Comparison of ENCODE assay signal across 8 mouse cellular contexts in the genomic region with DNA sequence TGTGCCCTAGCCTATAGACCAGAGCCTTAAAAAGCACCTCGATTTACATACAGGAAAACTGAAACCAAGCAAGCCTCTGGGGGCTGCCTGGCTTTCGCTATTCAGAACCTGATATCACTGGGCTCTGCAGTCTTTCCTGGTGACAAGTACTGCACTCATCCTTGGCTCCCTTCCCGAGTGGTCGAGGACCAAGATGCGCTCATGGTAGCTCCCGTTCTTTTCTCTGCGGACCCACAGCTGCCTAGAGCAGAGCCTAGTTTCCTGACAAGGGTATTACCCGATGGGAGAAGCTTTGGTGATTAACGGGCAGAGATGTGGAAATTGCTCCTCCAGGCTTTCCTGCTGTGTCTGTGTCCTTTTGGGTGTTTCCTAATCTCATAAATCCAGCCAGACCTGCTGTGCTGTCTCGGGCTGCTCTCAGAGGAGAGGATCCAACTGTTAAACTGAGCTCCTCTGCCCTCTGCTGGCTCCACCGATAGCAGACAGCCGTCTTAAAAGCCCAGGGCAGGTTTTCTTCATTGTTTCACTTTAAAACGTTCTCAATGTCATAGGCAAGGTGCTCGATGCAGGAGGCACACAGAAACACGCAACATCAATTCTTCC. TPM values are rescaled to one million over a fixed set of nuclear protein-coding genes. Genes with fewer than 3 reads are reported as not detected.
A peak's percentile ranks its signal among the peaks of the same experiment; 100 is the strongest.
DNase-seq lines count a peak whose midpoint lies in the region; ATAC-seq lines count a peak whose summit lies in the region.

No protein-coding gene starts in this region.

- 12% methylated on average over 15 of the region's 15 CpGs for WGBS in embryonic facial prominence, embryonic 13.5 days
- 14% methylated on average over 15 of the region's 15 CpGs for WGBS in limb, embryonic 11.5 days
- 8% methylated on average over 15 of the region's 15 CpGs for WGBS in midbrain, embryonic 13.5 days

- peaks cover 33% of the 10 kb centered on the region for H3K27me3 ChIP-seq in embryonic facial prominence, embryonic 13.5 days
- H3K27me3 ChIP-seq in limb, embryonic 11.5 days (ENCODE audit: control insufficient read depth, insufficient read depth, low read length), result no peaks in the 10 kb centered on the region
- H3K27me3 ChIP-seq in midbrain, embryonic 13.5 days, result no peaks in the 10 kb centered on the region

- peak; percentile 95 for DNase-seq in 3T3-L1 (ENCODE audit: low read depth, low spot score)
- DNase-seq in adrenal gland, postnatal 36 days, result peak; percentile 84 to 88
- DNase-seq in heart, adult 8-10 months (ENCODE audit: low spot score), result peak; percentile 58
- peak; percentile 49 to 71 for DNase-seq in kidney, adult 8-10 months
- peak; percentile 75 for DNase-seq in limb, embryonic 11.5 days (ENCODE audit: low spot score)
- DNase-seq in skeletal muscle tissue, adult 2 months (ENCODE audit: low read depth, low spot score), result peak; percentile 45

- no peaks in the 10 kb centered on the region for H3K36me3 ChIP-seq in embryonic facial prominence, embryonic 13.5 days
- no peaks in the 10 kb centered on the region for H3K36me3 ChIP-seq in limb, embryonic 11.5 days (ENCODE audit: control insufficient read depth, insufficient read depth, low read length)
- H3K36me3 ChIP-seq in midbrain, embryonic 13.5 days, result no peaks in the 10 kb centered on the region

- H3K9me3 ChIP-seq in embryonic facial prominence, embryonic 13.5 days, result no peaks in the 10 kb centered on the region
- H3K9me3 ChIP-seq in limb, embryonic 11.5 days (ENCODE audit: control insufficient read depth, low read length), result no peaks in the 10 kb centered on the region
- H3K9me3 ChIP-seq in midbrain, embryonic 13.5 days, result no peaks in the 10 kb centered on the region

- no peak overlapping the region for H3K27ac ChIP-seq in embryonic facial prominence, embryonic 13.5 days
- H3K27ac ChIP-seq in limb, embryonic 11.5 days (replicated peaks; ENCODE audit: low read depth, low read length), result no peak overlapping the region
- H3K27ac ChIP-seq in midbrain, embryonic 13.5 days, result peak overlapping the region; percentile 45; the same call in 1 of the 2 replicates

- peak overlapping the region; percentile 51 for H3K9ac ChIP-seq in embryonic facial prominence, embryonic 13.5 days
- H3K9ac ChIP-seq in limb, embryonic 11.5 days (ENCODE audit: low read length), result no peak overlapping the region
- H3K9ac ChIP-seq in midbrain, embryonic 13.5 days (replicated peaks), result peak overlapping the region; percentile 30

- H3K4me1 ChIP-seq in embryonic facial prominence, embryonic 13.5 days, result peaks cover 17% of the 10 kb centered on the region
- no peaks in the 10 kb centered on the region for H3K4me1 ChIP-seq in limb, embryonic 11.5 days (ENCODE audit: control insufficient read depth, insufficient read depth, low read length)
- peaks cover 14% of the 10 kb centered on the region for H3K4me1 ChIP-seq in midbrain, embryonic 13.5 days (replicated peaks)

- peak overlapping the region; percentile 23 for H3K4me3 ChIP-seq in embryonic facial prominence, embryonic 13.5 days
- H3K4me3 ChIP-seq in limb, embryonic 11.5 days (ENCODE audit: low read depth, low read length), result no peak overlapping the region
- H3K4me3 ChIP-seq in midbrain, embryonic 13.5 days (replicated peaks), result peak overlapping the region; percentile 23

- peak overlapping the region; percentile 56 for H3K4me2 ChIP-seq in embryonic facial prominence, embryonic 13.5 days
- H3K4me2 ChIP-seq in limb, embryonic 11.5 days (ENCODE audit: low read depth, severe bottlenecking), result peak overlapping the region; percentile 28; the same call in 1 of the 2 replicates
- H3K4me2 ChIP-seq in midbrain, embryonic 13.5 days (replicated peaks), result peak overlapping the region; percentile 55

- no peak for ATAC-seq in embryonic facial prominence, embryonic 13.5 days (ENCODE audit: insufficient number of reproducible peaks, insufficient read depth, low FRiP score, low TSS enrichment, low read depth)
- no peak for ATAC-seq in limb, embryonic 11.5 days (ENCODE audit: insufficient number of reproducible peaks, low FRiP score, low TSS enrichment, low read depth)
- ATAC-seq in midbrain, embryonic 13.5 days, result peak; percentile 93

RNA-seq across cellular contexts. Expression of gene Sst, which starts 7.3 kb away (rescaled TPM):
- total RNA-seq in adrenal gland, postnatal 36 days (2021), result not detected
- 12.6 and 36.2 TPM in 2 replicates for polyA plus RNA-seq in embryonic facial prominence, embryonic 13.5 days (2015; fragmentation: Nextera tagmentation; extraction: Ambion mirVana)
- not detected for total RNA-seq in heart, adult 8-10 months (2022)
- 2.1 and 3.7 TPM in 2 replicates for polyA plus RNA-seq in limb, embryonic 11.5 days (2014; fragmentation: Nextera tagmentation; extraction: Ambion mirVana)
- polyA plus RNA-seq in midbrain, embryonic 13.5 days (2015; fragmentation: Nextera tagmentation; extraction: Ambion mirVana), result 147 and 154 TPM in 2 replicates

RNA-seq across cellular contexts. Expression of gene Rtp2, which starts 34.1 kb away (rescaled TPM):
- total RNA-seq in adrenal gland, postnatal 36 days (2021), result not detected
- polyA plus RNA-seq in embryonic facial prominence, embryonic 13.5 days (2015; fragmentation: Nextera tagmentation; extraction: Ambion mirVana), result 0.79 and 2.4 TPM in 2 replicates
- total RNA-seq in heart, adult 8-10 months (2022), result not detected
- polyA plus RNA-seq in limb, embryonic 11.5 days (2014; fragmentation: Nextera tagmentation; extraction: Ambion mirVana), result not detected in 2 replicates
- not detected in 2 replicates for polyA plus RNA-seq in midbrain, embryonic 13.5 days (2015; fragmentation: Nextera tagmentation; extraction: Ambion mirVana)

Comparison
In these comparisons a context has a peak if more than half of its experiments do, and no peak if none do; other contexts are left out.
1. DNase-seq: peak in every context shown above with its lines; median percentile 95 in 3T3-L1; 86 in adrenal gland, postnatal 36 days; 75 in limb, embryonic 11.5 days; 60 in kidney, adult 8-10 months; 58 in heart, adult 8-10 months; 45 in skeletal muscle tissue, adult 2 months.